In genomic region chr8:122922945-122923344, GRCm38 (mm10) we compare ENCODE assay signal across 16 mouse cellular contexts.
DNase-seq lines count a peak whose midpoint lies in the region; TF ChIP-seq lines count a peak whose summit lies in the region.
"Had no signal": no experiment of that assay in that cellular context is flagged by ENCODE, and none has a peak within 500 bp of the region (broad histone marks: within the 10 kb centered on the region; RNA-seq: fewer than 3 reads in every experiment).

No protein-coding gene starts in this region.

- no peak overlapping the region for H3K4me3 ChIP-seq in layer of hippocampus, adult 2 months
- H3K4me3 ChIP-seq in MEL (ENCODE audit: control insufficient read depth in 1 of 2, insufficient read depth in 1 of 2, low read depth in 2 of 2, low read length in 2 of 2) (no peak overlapping the region), myocyte (no peak overlapping the region)
- H3K4me3 ChIP-seq in brown adipose tissue, adult 24 weeks (ENCODE audit: insufficient read depth, low read depth, low read length): no peak overlapping the region
- H3K4me3 ChIP-seq: embryonic facial prominence, embryonic 12.5 days; forebrain, embryonic 15.5 days; hindbrain, embryonic 13.5 days; midbrain, embryonic 10.5 days had no signal

- H3K36me3 ChIP-seq in MEL (ENCODE audit: control insufficient read depth in 1 of 2, insufficient read depth in 2 of 2, low read length in 2 of 2) (peaks cover 3 to 30% of the 10 kb centered on the region in 2 experiments; a peak in 3 of 4 replicates), myocyte (ENCODE audit: control insufficient read depth, insufficient read depth) (no peaks in the 10 kb centered on the region)
- H3K36me3 ChIP-seq: embryonic facial prominence, embryonic 12.5 days; forebrain, embryonic 15.5 days; hindbrain, embryonic 13.5 days had no signal

- TF ChIP-seq EP300 in MEL (IDR thresholded peaks at IDR 0.05; ENCODE audit: low read depth in 1 of 2, low read length in 2 of 2): no peak

- no peaks in the 10 kb centered on the region for H3K27me3 ChIP-seq in MEL (ENCODE audit: control insufficient read depth in 1 of 2, insufficient read depth in 2 of 2, low read length in 2 of 2)
- H3K27me3 ChIP-seq in myocyte (ENCODE audit: control insufficient read depth, insufficient read depth, insufficient read length): no peaks in the 10 kb centered on the region
- H3K27me3 ChIP-seq: embryonic facial prominence, embryonic 12.5 days; forebrain, embryonic 15.5 days; hindbrain, embryonic 13.5 days had no signal

- H3K27ac ChIP-seq in layer of hippocampus, adult 2 months: peak overlapping the region; percentile 43; the same call in 1 of the 2 replicates
- no peak overlapping the region; the same call in 1 of the 2 replicates for H3K27ac ChIP-seq in MEL (ENCODE audit: control insufficient read depth, low read depth, low read length)
- peak overlapping the region; percentile 49; the same call in 1 of the 2 replicates for H3K27ac ChIP-seq in brown adipose tissue, adult 24 weeks (replicated peaks; ENCODE audit: low read depth, low read length)
- H3K27ac ChIP-seq: embryonic facial prominence, embryonic 12.5 days; forebrain, embryonic 15.5 days; hindbrain, embryonic 13.5 days; liver, embryonic 14.5 days; midbrain, embryonic 10.5 days had no signal

- H3K9me3 ChIP-seq in MEL (replicated peaks; ENCODE audit: insufficient read depth, low read length): no peaks in the 10 kb centered on the region
- H3K9me3 ChIP-seq: embryonic facial prominence, embryonic 12.5 days; forebrain, embryonic 15.5 days; hindbrain, embryonic 13.5 days; midbrain, embryonic 10.5 days had no signal

- no peak for DNase-seq in layer of hippocampus, adult 2 months (ENCODE audit: low spot score in 2 of 2)
- DNase-seq in layer of hippocampus, postnatal 36 days: no peak
- DNase-seq in MEL (ENCODE audit: low read depth, low spot score): peak; percentile 55
- DNase-seq in embryo, embryonic 10 days (ENCODE audit: low spot score): no peak
- DNase-seq in thymus, postnatal 10 days (ENCODE audit: low spot score in 2 of 2): no peak
- DNase-seq: adrenal gland, adult 8-10 months; kidney, postnatal 4 days; lung, postnatal 10 days; right cerebral cortex, postnatal 25 days had no signal

- no peak for TF ChIP-seq CTCF in layer of hippocampus, adult 2 months (conservative IDR thresholded peaks at IDR 0.05)
- TF ChIP-seq CTCF in MEL (IDR thresholded peaks at IDR 0.05 in 2 of 3, conservative IDR thresholded peaks at IDR 0.05 in 1 of 3; ENCODE audit: control insufficient read depth in 1 of 3, insufficient read depth in 1 of 3, low read depth in 2 of 3, low read length in 3 of 3, poor library complexity in 1 of 3, severe bottlenecking in 1 of 3): no peak

- peaks cover 10 to 26% of the 10 kb centered on the region in 2 experiments for H3K4me1 ChIP-seq in MEL (ENCODE audit: control insufficient read depth in 1 of 2, insufficient read depth in 2 of 2, low read length in 2 of 2)
- peaks cover 58% of the 10 kb centered on the region for H3K4me1 ChIP-seq in brown adipose tissue, adult 24 weeks (ENCODE audit: control insufficient read depth, insufficient read depth, insufficient read length, low read length)

- H3K79me2 ChIP-seq in MEL (ENCODE audit: control insufficient read depth, insufficient read depth, low read length, poor library complexity) (peaks cover 81% of the 10 kb centered on the region), myocyte (ENCODE audit: control insufficient read depth, insufficient read depth) (peaks cover 100% of the 10 kb centered on the region)

- peak overlapping the region; percentile 67 for H3K4me2 ChIP-seq in myocyte (ENCODE audit: low read depth)
- H3K4me2 ChIP-seq: embryonic facial prominence, embryonic 12.5 days; forebrain, embryonic 15.5 days; hindbrain, embryonic 13.5 days had no signal

- no peak overlapping the region for H3K9ac ChIP-seq in MEL (ENCODE audit: control insufficient read depth, low read depth, low read length, poor library complexity, severe bottlenecking)
- H3K9ac ChIP-seq: embryonic facial prominence, embryonic 12.5 days; forebrain, embryonic 15.5 days; hindbrain, embryonic 13.5 days; liver, embryonic 14.5 days had no signal

- no peak for TF ChIP-seq POLR2A in MEL (IDR thresholded peaks at IDR 0.05; ENCODE audit: control insufficient read depth in 1 of 2, insufficient read depth in 1 of 2, low read depth in 1 of 2, low read length in 2 of 2, poor library complexity in 1 of 2)
- no peak for TF ChIP-seq POLR2A in myocyte (IDR thresholded peaks at IDR 0.05; ENCODE audit: insufficient read length, low read depth)

- no peak for TF ChIP-seq RAD21 in MEL (IDR thresholded peaks at IDR 0.05; ENCODE audit: low read depth, low read length)

- H3ac ChIP-seq in myocyte (ENCODE audit: control insufficient read depth, insufficient read length): no peak overlapping the region

TF ChIP-seq in MEL, 35 proteins besides CTCF, POLR2A, EP300 and RAD21:
- TF ChIP-seq SIN3A (IDR thresholded peaks at IDR 0.05; ENCODE audit: low read length): peak; percentile 44; the same call in 1 of the 2 replicates
- TF ChIP-seq E2F4 (IDR thresholded peaks at IDR 0.05; ENCODE audit: borderline replicate concordance, low read depth, low read length): no peak
- peak; percentile 64; the same call in 1 of the 2 replicates for TF ChIP-seq ZNF384 (IDR thresholded peaks at IDR 0.05; ENCODE audit: low read depth, low read length)

TF ChIP-seq in myocyte, 11 proteins besides CTCF, POLR2A, EP300 and RAD21:
- TF ChIP-seq REST (IDR thresholded peaks at IDR 0.05; ENCODE audit: insufficient read depth, insufficient read length) (no peak), CEBPB (IDR thresholded peaks at IDR 0.05; ENCODE audit: insufficient read depth, poor library complexity, severe bottlenecking) (no peak)
